Mouse (Mus musculus) intestine, embryonic 14.5 days (tissue): ENCODE measurements around the gene Arid1b. TPM values are rescaled to one million over a fixed set of nuclear protein-coding genes. Genes with fewer than 3 reads are reported as not detected.
"Not testable (repeated sequence)": the region's sequence is repeated elsewhere in the genome, so short reads cannot be mapped to it uniquely, and the experiment has no call there.

Source experiments
- ATAC-seq: fragments of 200-750 bp; cut with Nextera tagmentation; replicated peaks from 2 replicates; pipeline ENCODE4 v1.8.0; 2017; ENCODE audit warnings: low read depth, moderate number of reproducible peaks, moderate TSS enrichment, moderate library complexity; ENCODE audit not compliant: low FRiP score, low TSS enrichment
- DNase-seq: peaks from one replicate; pipeline ENCODE4 v3.0.0-alpha.2; 2018; ENCODE audit warnings: low spot score
- H3K27ac ChIP-seq: fragments of 300-500 bp; sonication (generic); 2 replicates; pipeline ENCODE4 v1.5.1; 2014; ENCODE audit warnings: low read depth, mild to moderate bottlenecking, control low read depth
- H3K27me3 ChIP-seq: fragments of 300-500 bp; sonication (generic); replicated peaks from 2 replicates; pipeline ENCODE4 v1.6.1; 2014; ENCODE audit warnings: low read length, control low read depth; ENCODE audit not compliant: control insufficient read depth, insufficient read depth
- H3K36me3 ChIP-seq: fragments of 300-500 bp; sonication (generic); 2 replicates; pipeline ENCODE4 v1.6.1; 2014; ENCODE audit warnings: low read length, control low read depth; ENCODE audit not compliant: control insufficient read depth, insufficient read depth
- H3K4me1 ChIP-seq: fragments of 300-500 bp; sonication (generic); replicated peaks from 2 replicates; pipeline ENCODE4 v1.6.1; 2014; ENCODE audit warnings: low read length, control low read depth, mixed read lengths; ENCODE audit not compliant: control insufficient read depth, insufficient read depth
- H3K4me2 ChIP-seq: fragments of 300-500 bp; sonication (generic); 2 replicates; pipeline ENCODE4 v1.6.1; 2014; ENCODE audit warnings: low read length
- H3K4me3 ChIP-seq: fragments of 300-500 bp; sonication (generic); 2 replicates; pipeline ENCODE4 v1.5.1; 2014; ENCODE audit warnings: low read depth, low read length, control low read depth, mixed read lengths
- H3K9ac ChIP-seq: fragments of 300-500 bp; sonication (generic); 2 replicates; pipeline ENCODE4 v1.6.1; 2014; ENCODE audit warnings: mild to moderate bottlenecking, low read length
- H3K9me3 ChIP-seq: fragments of 300-500 bp; sonication (generic); 2 replicates; pipeline ENCODE4 v1.6.1; 2016; ENCODE audit warnings: low read length, control low read depth; ENCODE audit not compliant: control insufficient read depth
- WGBS: fragments of 180-500 bp; shearing (Covaris S2); extraction: QIAGEN DNeasy Blood & Tissue Kit; methylation state at CpG from one replicate; pipeline ENCODE4 v1.1.7; 2014; 5-methylcytosine and 5-hydroxymethylcytosine counted together
- polyA plus RNA-seq: library from polyadenylated mRNA; unstranded; fragments of >200 nt; fragmentation: Nextera tagmentation; extraction: Ambion mirVana; gene quantifications from 2 replicates; pipeline ENCODE4 v1.2.1, GENCODE M21; 2014

The Arid1b gene
- polyA plus RNA-seq, 1 experiment from 2014 or later: 16.4 TPM

DNA sequence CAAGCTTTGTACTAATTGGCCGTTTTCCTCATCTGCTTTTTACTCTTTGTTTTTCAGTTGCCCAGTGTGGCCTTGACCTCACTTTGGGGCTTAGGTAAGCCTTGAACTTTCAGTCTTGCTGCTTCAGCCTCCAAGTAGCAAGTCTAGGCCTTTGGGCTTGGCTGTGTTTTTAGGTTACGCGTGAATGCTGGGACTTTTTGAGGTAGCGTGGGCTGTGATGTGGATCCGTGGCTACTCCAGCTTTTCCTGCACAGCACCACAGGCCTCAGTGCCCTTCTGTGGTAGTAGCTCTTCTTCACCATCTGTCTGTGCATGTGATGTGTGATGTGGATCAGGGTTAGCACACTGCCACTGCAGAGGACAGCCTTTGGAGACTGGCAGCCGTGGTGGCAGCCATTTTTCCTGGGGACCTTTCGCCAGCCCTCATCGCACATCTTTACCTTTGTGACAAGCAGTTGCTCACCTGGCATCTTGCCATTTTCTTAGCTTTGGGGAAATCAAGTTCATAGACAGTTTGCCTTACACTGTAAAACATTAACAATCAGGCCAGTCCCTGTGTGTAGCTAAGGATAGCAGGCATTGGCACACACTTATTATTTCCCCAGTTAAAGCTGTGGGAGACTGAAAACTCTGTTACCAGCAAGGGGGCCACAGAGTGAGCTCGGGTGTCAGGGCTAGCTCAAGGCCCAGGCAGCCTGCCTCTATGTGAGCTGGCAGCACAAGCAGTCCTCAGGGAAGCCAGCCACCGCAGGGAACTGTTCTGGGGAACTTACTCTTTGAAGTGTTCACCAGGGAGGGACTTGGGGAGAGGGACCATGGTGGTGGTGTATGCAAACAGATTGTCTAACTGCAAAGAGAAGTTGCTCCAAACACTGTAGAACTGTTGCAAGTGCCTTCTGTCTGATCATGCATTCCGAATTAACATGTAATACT is 112.4 kb downstream of the Arid1b start:
- 79% methylated on average over 11 of the region's 11 CpGs for WGBS
- DNase-seq (no peak), ATAC-seq (no peak)
- H3K27ac ChIP-seq: no peak overlapping the region
- H3K27me3 ChIP-seq: no peaks in the 10 kb centered on the region
- H3K4me2 ChIP-seq: no peak overlapping the region
- no peaks in the 10 kb centered on the region for H3K9me3 ChIP-seq
- no peak overlapping the region for H3K9ac ChIP-seq
- H3K4me1 ChIP-seq: peaks cover 8% of the 10 kb centered on the region
- H3K4me3 ChIP-seq: no peak overlapping the region
- H3K36me3 ChIP-seq: no peaks in the 10 kb centered on the region

DNA sequence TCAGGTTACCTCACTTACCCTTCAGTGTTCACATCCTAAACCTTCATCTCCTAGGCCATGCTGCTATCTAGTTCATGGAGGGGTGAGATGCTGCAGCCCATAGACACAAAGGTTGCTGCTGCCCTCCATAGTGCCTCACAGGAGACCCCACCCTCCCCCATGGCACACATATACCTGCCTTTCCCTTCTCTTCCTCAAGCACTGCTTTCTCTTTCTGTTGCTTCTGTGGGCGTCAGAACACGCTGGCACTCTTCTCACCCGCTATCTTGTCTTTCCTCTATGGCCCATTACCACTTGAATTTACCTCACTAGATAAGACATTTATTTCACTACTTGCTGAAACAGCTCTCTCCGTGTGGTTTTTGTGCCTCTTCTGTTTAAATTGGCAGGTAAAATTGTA is 113.4 kb downstream of the Arid1b start:
- ATAC-seq (no peak), DNase-seq (no peak)
- Histone ChIP-seq H3K4me1 (peaks cover 3% of the 10 kb centered on the region; the same call in 1 of the 2 replicates), H3K9me3 (no peaks in the 10 kb centered on the region), H3K36me3 (no peaks in the 10 kb centered on the region), H3K4me3 (no peak overlapping the region), H3K4me2 (no peak overlapping the region), H3K27ac (no peak overlapping the region), H3K27me3 (no peaks in the 10 kb centered on the region), H3K9ac (no peak overlapping the region)
- WGBS: 84% methylated on average over 4 of the region's 4 CpGs

DNA sequence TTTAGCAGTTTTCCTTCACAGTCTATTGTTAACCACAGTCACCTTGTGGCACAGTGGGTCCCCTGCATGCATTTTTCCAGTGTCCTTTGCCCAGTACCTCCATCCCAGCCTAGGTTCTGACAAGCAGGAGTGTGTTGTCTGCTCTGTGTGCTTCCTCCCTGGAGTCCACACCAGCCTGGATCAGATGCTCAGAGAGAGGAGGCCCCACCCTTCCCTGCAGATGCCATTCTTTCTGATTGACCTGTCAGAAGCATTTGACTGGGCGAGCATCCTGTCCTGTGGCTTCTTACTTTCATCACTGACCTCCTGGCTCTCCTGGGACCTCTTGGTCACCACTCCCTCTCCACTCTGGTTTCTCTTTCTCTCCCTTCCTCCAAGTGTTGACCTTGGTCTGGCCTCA is 113.9 kb downstream of the Arid1b start:
- DNase-seq (no peak), ATAC-seq (no peak)
- Histone ChIP-seq H3K27me3 (no peaks in the 10 kb centered on the region), H3K4me1 (peaks cover 3% of the 10 kb centered on the region; the same call in 1 of the 2 replicates), H3K36me3 (no peaks in the 10 kb centered on the region), H3K4me3 (no peak overlapping the region), H3K9ac (no peak overlapping the region), H3K27ac (no peak overlapping the region), H3K4me2 (no peak overlapping the region), H3K9me3 (no peaks in the 10 kb centered on the region)
- WGBS: 65% methylated on average over 1 of the region's 1 CpGs

DNA sequence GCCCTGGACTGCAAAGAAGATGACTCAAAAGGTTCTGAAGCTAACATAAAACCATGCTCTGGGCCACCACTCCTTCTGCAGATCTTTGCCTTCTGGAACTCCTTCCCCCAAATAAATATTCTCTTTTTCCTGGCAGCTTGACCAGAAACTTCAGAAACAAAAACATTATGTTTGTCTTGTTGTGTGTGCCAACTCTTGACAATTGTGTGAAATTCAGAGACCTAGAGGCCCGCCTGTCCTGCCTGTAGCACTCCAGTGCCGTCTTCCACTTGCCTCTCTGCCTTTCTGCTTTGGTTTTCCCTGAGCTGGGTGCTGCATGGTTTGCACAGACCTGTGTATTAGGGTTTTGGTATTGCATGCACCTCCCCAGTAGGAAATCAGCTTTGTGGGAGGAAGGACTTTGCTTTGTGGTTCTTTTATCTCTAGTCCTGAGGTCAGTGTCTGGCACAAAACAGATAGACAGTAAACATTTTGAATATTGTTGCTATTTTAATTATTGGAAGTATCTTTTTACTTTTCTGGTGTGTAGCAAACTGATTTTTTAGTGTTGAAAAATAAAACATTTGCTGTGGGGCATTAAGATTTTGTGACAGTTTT is 114.5 kb downstream of the Arid1b start:
- DNase-seq (no peak), ATAC-seq (no peak)
- no peaks in the 10 kb centered on the region for H3K36me3 ChIP-seq
- no peak overlapping the region for H3K27ac ChIP-seq
- peaks cover 3% of the 10 kb centered on the region; the same call in 1 of the 2 replicates for H3K4me1 ChIP-seq
- no peak overlapping the region for H3K4me3 ChIP-seq
- no peaks in the 10 kb centered on the region for H3K27me3 ChIP-seq
- WGBS: 74% methylated on average over 2 of the region's 2 CpGs
- no peaks in the 10 kb centered on the region for H3K9me3 ChIP-seq
- no peak overlapping the region for H3K9ac ChIP-seq
- H3K4me2 ChIP-seq: no peak overlapping the region

DNA sequence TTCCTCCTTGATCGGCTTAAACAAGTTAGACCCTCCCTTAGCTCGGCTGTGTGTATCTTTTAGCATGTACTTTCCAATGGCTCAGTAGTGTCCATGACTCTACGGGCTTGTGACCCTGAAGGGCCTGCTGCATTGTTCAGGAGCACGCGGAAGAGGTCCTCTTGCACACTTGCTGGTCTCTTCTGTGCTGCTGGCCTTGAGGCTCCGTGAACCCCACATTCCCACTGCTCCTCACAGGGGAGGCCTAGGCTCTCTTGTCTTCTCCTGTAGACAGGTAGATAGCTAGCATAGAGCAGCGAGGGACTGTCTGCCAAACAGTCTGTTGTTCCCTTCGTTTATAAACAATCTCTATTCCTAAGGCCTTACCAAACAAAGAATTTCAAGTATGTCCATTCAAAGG is 115.2 kb downstream of the Arid1b start:
- Histone ChIP-seq H3K9me3 (no peaks in the 10 kb centered on the region), H3K4me1 (peaks cover 3% of the 10 kb centered on the region; the same call in 1 of the 2 replicates), H3K27me3 (no peaks in the 10 kb centered on the region), H3K4me2 (no peak overlapping the region), H3K9ac (no peak overlapping the region), H3K27ac (no peak overlapping the region), H3K4me3 (no peak overlapping the region), H3K36me3 (no peaks in the 10 kb centered on the region)
- WGBS: 83% methylated on average over 8 of the region's 8 CpGs
- DNase-seq (no peak), ATAC-seq (no peak)

DNA sequence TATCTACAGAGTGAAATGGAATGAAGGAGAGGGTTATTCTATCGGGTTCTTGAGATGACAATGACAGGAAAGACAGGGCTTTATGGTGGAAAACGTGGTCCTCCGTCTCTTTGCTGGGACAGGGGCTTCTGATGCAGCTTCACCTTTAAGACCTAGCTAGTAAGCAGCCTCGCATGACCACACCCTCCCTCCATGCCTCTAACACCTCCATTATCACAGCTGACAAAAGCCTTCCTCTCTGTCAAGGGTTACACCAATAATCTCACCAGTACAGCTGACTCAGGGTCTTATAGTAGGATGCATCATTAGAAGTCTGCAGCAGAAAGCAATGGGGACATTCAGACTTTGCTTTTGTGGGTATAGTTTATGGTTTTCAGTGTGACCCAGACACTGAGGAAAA is 116.0 kb downstream of the Arid1b start:
- Histone ChIP-seq H3K9ac (no peak overlapping the region), H3K4me3 (no peak overlapping the region), H3K4me1 (peaks cover 3% of the 10 kb centered on the region; the same call in 1 of the 2 replicates), H3K4me2 (no peak overlapping the region), H3K9me3 (no peaks in the 10 kb centered on the region), H3K36me3 (no peaks in the 10 kb centered on the region), H3K27ac (no peak overlapping the region), H3K27me3 (no peaks in the 10 kb centered on the region)
- DNase-seq: no peak
- ATAC-seq: no peak
- WGBS: 86% methylated on average over 4 of the region's 4 CpGs

DNA sequence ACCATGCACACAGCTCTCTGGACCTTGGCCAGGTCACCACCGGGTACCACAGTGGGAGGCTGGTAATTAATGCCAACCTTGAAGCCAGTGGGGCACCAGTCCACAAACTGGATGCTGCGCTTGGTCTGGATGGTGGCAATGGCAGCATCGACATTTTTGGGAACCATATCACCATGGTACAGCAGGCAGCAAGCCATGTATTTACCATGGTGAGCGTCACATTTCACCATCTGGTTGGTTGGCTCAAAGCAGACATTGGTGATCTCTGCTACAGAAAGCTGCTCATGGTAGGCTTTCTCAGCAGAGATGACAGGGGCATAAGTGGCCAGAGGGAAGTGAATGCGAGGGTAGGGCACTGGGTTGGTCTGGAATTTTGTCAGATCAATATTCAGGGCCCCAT is 116.8 kb downstream of the Arid1b start:
- ATAC-seq, H3K27ac ChIP-seq, H3K9me3 ChIP-seq, H3K9ac ChIP-seq, H3K4me1 ChIP-seq, H3K4me3 ChIP-seq, H3K27me3 ChIP-seq, DNase-seq, H3K36me3 ChIP-seq, H3K4me2 ChIP-seq: not testable (repeated sequence)
- WGBS: 98% methylated on average over 5 of the region's 5 CpGs

DNA sequence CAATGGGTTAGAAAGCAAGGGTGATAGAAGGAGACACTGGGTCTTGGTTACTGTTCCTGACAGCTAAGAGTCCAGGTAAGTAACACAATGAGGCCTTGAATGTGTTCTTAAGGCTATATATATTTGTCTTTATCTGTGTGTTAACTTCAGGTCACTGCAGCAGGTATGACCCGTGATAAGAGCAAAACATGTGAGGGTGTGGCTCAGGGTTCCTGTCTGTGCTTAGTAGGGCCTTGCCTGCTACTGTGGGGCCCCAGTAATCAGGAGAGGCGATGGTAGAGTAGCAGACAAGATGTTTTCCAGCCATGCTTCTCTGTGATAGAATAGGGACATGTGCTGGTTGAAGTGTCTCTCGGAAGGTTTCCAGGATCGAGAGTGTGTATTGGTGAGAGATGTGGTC is 118.0 kb downstream of the Arid1b start:
- Histone ChIP-seq H3K27me3 (no peaks in the 10 kb centered on the region), H3K9me3 (no peaks in the 10 kb centered on the region), H3K4me3 (no peak overlapping the region), H3K4me1 (peaks cover 3% of the 10 kb centered on the region; the same call in 1 of the 2 replicates), H3K9ac (no peak overlapping the region), H3K27ac (no peak overlapping the region), H3K4me2 (no peak overlapping the region), H3K36me3 (no peaks in the 10 kb centered on the region)
- 71% methylated on average over 4 of the region's 4 CpGs for WGBS
- no peak for DNase-seq
- no peak for ATAC-seq
